Mouse (Mus musculus): ENCODE results near the gene A930018P22Rik. TPM values are rescaled to one million over a fixed set of nuclear protein-coding genes. Genes with fewer than 3 reads are reported as not detected.

Gene A930018P22Rik
- polyA plus RNA-seq, 1 experiment from 2014 or later: 0.48 TPM

GRCm38 (mm10) chr2:104150608-104151397 is 28.2 kb downstream of the A930018P22Rik start:
- Histone ChIP-seq H3K4me3 (ENCODE audit: low read depth, low read length) (no peak overlapping the region), H3K4me2 (replicated peaks; ENCODE audit: low read depth) (no peak overlapping the region)
- 85% methylated on average over 6 of the region's 6 CpGs for WGBS

GRCm38 (mm10) chr2:104153345-104153744 is 30.8 kb downstream of the A930018P22Rik start:
- 68% methylated on average over 4 of the region's 4 CpGs for WGBS
- no peaks in the 10 kb centered on the region for H3K9me3 ChIP-seq (ENCODE audit: control insufficient read depth)
- no peaks in the 10 kb centered on the region for H3K36me3 ChIP-seq (ENCODE audit: control insufficient read depth, insufficient read depth)
- H3K4me2 ChIP-seq (replicated peaks; ENCODE audit: low read depth): no peak overlapping the region
- no peaks in the 10 kb centered on the region for H3K4me1 ChIP-seq (replicated peaks; ENCODE audit: control insufficient read depth, insufficient read depth, low read length)
- H3K27ac ChIP-seq (ENCODE audit: low read depth, low read length): no peak overlapping the region
- H3K4me3 ChIP-seq (ENCODE audit: low read depth, low read length): no peak overlapping the region
- no peak overlapping the region for H3K9ac ChIP-seq (ENCODE audit: low read depth, low read length)
- no peak for ATAC-seq
- TF ChIP-seq CTCF (IDR thresholded peaks at IDR 0.05; ENCODE audit: low read depth): no peak
- no peaks in the 10 kb centered on the region for H3K27me3 ChIP-seq (replicated peaks; ENCODE audit: control insufficient read depth, insufficient read depth, low read length)

More at GRCm38 (mm10) chr2:104150608-104151397, 28.2 kb downstream of the A930018P22Rik start:
- H3K4me1 ChIP-seq (replicated peaks; ENCODE audit: control insufficient read depth, insufficient read depth, low read length): no peaks in the 10 kb centered on the region
- no peaks in the 10 kb centered on the region for H3K36me3 ChIP-seq (ENCODE audit: control insufficient read depth, insufficient read depth)
- no peaks in the 10 kb centered on the region for H3K9me3 ChIP-seq (ENCODE audit: control insufficient read depth)
- H3K9ac ChIP-seq (ENCODE audit: low read depth, low read length): no peak overlapping the region
- ATAC-seq: no peak
- H3K27me3 ChIP-seq (replicated peaks; ENCODE audit: control insufficient read depth, insufficient read depth, low read length): no peaks in the 10 kb centered on the region
- no peak overlapping the region for H3K27ac ChIP-seq (ENCODE audit: low read depth, low read length)
- no peak for TF ChIP-seq CTCF (IDR thresholded peaks at IDR 0.05; ENCODE audit: low read depth)

- TF ChIP-seq CTCF (IDR thresholded peaks at IDR 0.05; ENCODE audit: low read depth): no peak
- Histone ChIP-seq H3K27ac (ENCODE audit: low read depth, low read length) (no peak overlapping the region), H3K9ac (ENCODE audit: low read depth, low read length) (no peak overlapping the region), H3K4me2 (replicated peaks; ENCODE audit: low read depth) (no peak overlapping the region), H3K4me3 (ENCODE audit: low read depth, low read length) (no peak overlapping the region), H3K4me1 (replicated peaks; ENCODE audit: control insufficient read depth, insufficient read depth, low read length) (no peaks in the 10 kb centered on the region), H3K27me3 (replicated peaks; ENCODE audit: control insufficient read depth, insufficient read depth, low read length) (no peaks in the 10 kb centered on the region), H3K36me3 (ENCODE audit: control insufficient read depth, insufficient read depth) (no peaks in the 10 kb centered on the region), H3K9me3 (ENCODE audit: control insufficient read depth) (no peaks in the 10 kb centered on the region)
- ATAC-seq: no peak
- 88% methylated on average over 3 of the region's 3 CpGs for WGBS
Measured at GRCm38 (mm10) chr2:104153876-104154275, 31.3 kb downstream of the A930018P22Rik start.

- no peaks in the 10 kb centered on the region for H3K4me1 ChIP-seq (replicated peaks; ENCODE audit: control insufficient read depth, insufficient read depth, low read length)
- H3K4me3 ChIP-seq (ENCODE audit: low read depth, low read length): no peak overlapping the region
- no peaks in the 10 kb centered on the region for H3K9me3 ChIP-seq (ENCODE audit: control insufficient read depth)
- no peak overlapping the region for H3K27ac ChIP-seq (ENCODE audit: low read depth, low read length)
- no peaks in the 10 kb centered on the region for H3K27me3 ChIP-seq (replicated peaks; ENCODE audit: control insufficient read depth, insufficient read depth, low read length)
- no peak for ATAC-seq
- no peak for TF ChIP-seq CTCF (IDR thresholded peaks at IDR 0.05; ENCODE audit: low read depth)
- H3K36me3 ChIP-seq (ENCODE audit: control insufficient read depth, insufficient read depth): no peaks in the 10 kb centered on the region
- H3K9ac ChIP-seq (ENCODE audit: low read depth, low read length): no peak overlapping the region
- H3K4me2 ChIP-seq (replicated peaks; ENCODE audit: low read depth): no peak overlapping the region
- WGBS: 84% methylated on average over 4 of the region's 4 CpGs
Measured at GRCm38 (mm10) chr2:104157831-104158230, 35.3 kb downstream of the A930018P22Rik start.

GRCm38 (mm10) chr2:104163418-104163817 is 40.8 kb downstream of the A930018P22Rik start:
- H3K4me3 ChIP-seq (ENCODE audit: low read depth, low read length): no peak overlapping the region
- no peaks in the 10 kb centered on the region for H3K27me3 ChIP-seq (replicated peaks; ENCODE audit: control insufficient read depth, insufficient read depth, low read length)
- WGBS: 79% methylated on average over 7 of the region's 7 CpGs
- no peak for TF ChIP-seq CTCF (IDR thresholded peaks at IDR 0.05; ENCODE audit: low read depth)
- H3K36me3 ChIP-seq (ENCODE audit: control insufficient read depth, insufficient read depth): no peaks in the 10 kb centered on the region
- no peak overlapping the region for H3K27ac ChIP-seq (ENCODE audit: low read depth, low read length)
- H3K4me2 ChIP-seq (replicated peaks; ENCODE audit: low read depth): no peak overlapping the region
- ATAC-seq: no peak
- H3K9ac ChIP-seq (ENCODE audit: low read depth, low read length): no peak overlapping the region
- H3K4me1 ChIP-seq (replicated peaks; ENCODE audit: control insufficient read depth, insufficient read depth, low read length): no peaks in the 10 kb centered on the region
- no peaks in the 10 kb centered on the region for H3K9me3 ChIP-seq (ENCODE audit: control insufficient read depth)

- no peak for ATAC-seq
- Histone ChIP-seq H3K36me3 (ENCODE audit: control insufficient read depth, insufficient read depth) (no peaks in the 10 kb centered on the region), H3K9me3 (ENCODE audit: control insufficient read depth) (no peaks in the 10 kb centered on the region), H3K9ac (ENCODE audit: low read depth, low read length) (no peak overlapping the region), H3K4me2 (replicated peaks; ENCODE audit: low read depth) (no peak overlapping the region), H3K4me3 (ENCODE audit: low read depth, low read length) (no peak overlapping the region), H3K27ac (ENCODE audit: low read depth, low read length) (no peak overlapping the region), H3K27me3 (replicated peaks; ENCODE audit: control insufficient read depth, insufficient read depth, low read length) (no peaks in the 10 kb centered on the region), H3K4me1 (replicated peaks; ENCODE audit: control insufficient read depth, insufficient read depth, low read length) (no peaks in the 10 kb centered on the region)
- 90% methylated on average over 4 of the region's 4 CpGs for WGBS
- TF ChIP-seq CTCF (IDR thresholded peaks at IDR 0.05; ENCODE audit: low read depth): no peak
Measured at GRCm38 (mm10) chr2:104163978-104164487, 41.5 kb downstream of the A930018P22Rik start.

All from intestine, postnatal 0 days (tissue).